In genomic region chr16:35061017-35061416, GRCm38 (mm10) we compare ENCODE assay signal across 8 mouse cellular contexts. TPM values are rescaled to one million over a fixed set of nuclear protein-coding genes. Genes with fewer than 3 reads are reported as not detected.
DNase-seq lines count a peak whose midpoint lies in the region; ATAC-seq and TF ChIP-seq lines count a peak whose summit lies in the region.

No protein-coding gene starts in this region.

- no peak overlapping the region for H3K9ac ChIP-seq in kidney, embryonic 15.5 days

- H3K27me3 ChIP-seq in kidney, embryonic 15.5 days, result no peaks in the 10 kb centered on the region
- H3K27me3 ChIP-seq in thymus, adult 2 months (ENCODE audit: control insufficient read depth, insufficient read depth, low read length), result no peaks in the 10 kb centered on the region
- H3K27me3 ChIP-seq in splenic B cell, adult 2 months (ENCODE audit: control insufficient read depth, insufficient read depth, low read length, poor library complexity, severe bottlenecking), result no peaks in the 10 kb centered on the region

- TF ChIP-seq CTCF in thymus, adult 2 months (IDR thresholded peaks at IDR 0.05; ENCODE audit: borderline replicate concordance, control insufficient read depth, extremely low read depth, insufficient read depth, low read length, poor library complexity), result no peak

- TF ChIP-seq POLR2A in thymus, adult 2 months (IDR thresholded peaks at IDR 0.05; ENCODE audit: control insufficient read depth, extremely low read depth, insufficient read depth, low read length, poor library complexity), result no peak

- no peak overlapping the region for H3K4me3 ChIP-seq in kidney, embryonic 15.5 days (replicated peaks)
- H3K4me3 ChIP-seq in thymus, adult 2 months (ENCODE audit: control insufficient read depth, insufficient read depth, low read length), result no peak overlapping the region

- WGBS in kidney, embryonic 15.5 days, result 59% methylated on average over 2 of the region's 2 CpGs
- WGBS in thymus, adult 2 months, result 68% methylated on average over 2 of the region's 2 CpGs

- peak; percentile 23 for DNase-seq in adrenal gland, postnatal 14 days
- DNase-seq in adrenal gland, postnatal 4 days (ENCODE audit: low spot score in 2 of 2), result no peak
- DNase-seq in kidney, postnatal 14 days, result peak; percentile 15
- DNase-seq in thymus, adult 2 months, result peak; percentile 8
- no peak for DNase-seq in thymus, adult 18-20 months
- peak; percentile 36 for DNase-seq in splenic B cell, adult 2 months (ENCODE audit: low read depth, low spot score)
- DNase-seq in cerebellum, adult 11 months, result no peak

- H3K4me2 ChIP-seq in kidney, embryonic 15.5 days, result no peak overlapping the region

- no peak overlapping the region for H3K27ac ChIP-seq in kidney, embryonic 15.5 days
- no peak overlapping the region for H3K27ac ChIP-seq in thymus, adult 2 months (ENCODE audit: control insufficient read depth, insufficient read depth, low read length)

- ATAC-seq in kidney, embryonic 15.5 days (replicated peaks; ENCODE audit: low FRiP score), result no peak

- 0 out of 2 replicates have a peak, but pooled peaks cover 3% of the 10 kb centered on the region for H3K4me1 ChIP-seq in kidney, embryonic 15.5 days
- H3K4me1 ChIP-seq in thymus, adult 2 months (replicated peaks; ENCODE audit: control insufficient read depth, insufficient read depth, low read length), result no peaks in the 10 kb centered on the region

- no peaks in the 10 kb centered on the region for H3K9me3 ChIP-seq in kidney, embryonic 15.5 days (replicated peaks)

- peaks cover 10% of the 10 kb centered on the region for H3K36me3 ChIP-seq in kidney, embryonic 15.5 days
- H3K36me3 ChIP-seq in thymus, adult 2 months (ENCODE audit: control insufficient read depth, insufficient read depth, low read length), result no peaks in the 10 kb centered on the region
- H3K36me3 ChIP-seq in splenic B cell, adult 2 months (ENCODE audit: control insufficient read depth, insufficient read depth, low read length, poor library complexity, severe bottlenecking), result peaks cover 5% of the 10 kb centered on the region; the same call in 1 of the 2 replicates

RNA-seq across cellular contexts. Expression of gene Hacd2, which starts 38.8 kb away (rescaled TPM):
- 39.1 and 50.5 TPM in 2 replicates for total RNA-seq in adrenal gland, postnatal 14 days (2021)
- total RNA-seq in adrenal gland, postnatal 4 days (2021), result 10 to 100 TPM; 21.8 to 26.1 TPM
- polyA plus RNA-seq in kidney, embryonic 15.5 days (2015; fragmentation: Nextera tagmentation; extraction: Ambion mirVana), result 103 and 108 TPM in 2 replicates
- 14.1 and 15.4 TPM in 2 replicates for polyA plus RNA-seq in thymus, adult 2 months (2012; rRNA removed)

Comparison
In these comparisons a context has a peak if more than half of its experiments do, and no peak if none do; other contexts are left out.
1. DNase-seq: peak in adrenal gland, postnatal 14 days (single experiment), kidney, postnatal 14 days (single experiment), thymus, adult 2 months (single experiment) and splenic B cell, adult 2 months (single experiment); none in adrenal gland, postnatal 4 days (0 of 2), thymus, adult 18-20 months (0 of 2) and cerebellum, adult 11 months (single experiment).